Mouse (Mus musculus) Patski (cell line): ENCODE results near the gene Nr2c2. TPM values are rescaled to one million over a fixed set of nuclear protein-coding genes. Genes with fewer than 3 reads are reported as not detected.

Experiments used
- ATAC-seq: fragments of 100-300 bp; one replicate; pipeline ENCODE4 v1.8.0; 2021
- CTCF ChIA-PET: fragments of 350-600 bp; sonication (Branson Sonifier 250); formaldehyde crosslinking; loops from one replicate; lab custom pipeline; 2022; ENCODE audit warnings: inconsistent platforms; lab: Charles Lee
- POLR2A ChIA-PET: fragments of 350-600 bp; sonication (Branson Sonifier 250); formaldehyde crosslinking; loops from one replicate; lab custom pipeline; 2022; ENCODE audit warnings: antibody characterized with exemption, inconsistent platforms; lab: Charles Lee
- DNase-seq: peaks from one replicate; pipeline ENCODE4 v3.0.0-alpha.2; 2011; ENCODE audit warnings: low read depth, low spot score
- H3K27me3 ChIP-seq: fragments of 371-371 bp; one replicate; pipeline ENCODE4 v1.5.1; 2021
- CTCF ChIP-seq: fragments of 100-300 bp; IDR thresholded peaks from one replicate; pipeline ENCODE4 v1.5.1; 2021
- in situ Hi-C: fragments of 300-500 bp; cut with MboI; formaldehyde crosslinking; loops from 3 replicates; pipeline ENCODE4 v1.11.1; 2018; ENCODE audit warnings: low pct_unique_long_range_greater_than_20kb, mixed read lengths
- polyA plus RNA-seq: library from polyadenylated mRNA; unstranded; gene quantifications from one replicate; pipeline ENCODE4 v1.2.3, GENCODE M21; 2021

Gene Nr2c2
- polyA plus RNA-seq, 1 experiment from 2014 or later = 31.5 TPM

DNA sequence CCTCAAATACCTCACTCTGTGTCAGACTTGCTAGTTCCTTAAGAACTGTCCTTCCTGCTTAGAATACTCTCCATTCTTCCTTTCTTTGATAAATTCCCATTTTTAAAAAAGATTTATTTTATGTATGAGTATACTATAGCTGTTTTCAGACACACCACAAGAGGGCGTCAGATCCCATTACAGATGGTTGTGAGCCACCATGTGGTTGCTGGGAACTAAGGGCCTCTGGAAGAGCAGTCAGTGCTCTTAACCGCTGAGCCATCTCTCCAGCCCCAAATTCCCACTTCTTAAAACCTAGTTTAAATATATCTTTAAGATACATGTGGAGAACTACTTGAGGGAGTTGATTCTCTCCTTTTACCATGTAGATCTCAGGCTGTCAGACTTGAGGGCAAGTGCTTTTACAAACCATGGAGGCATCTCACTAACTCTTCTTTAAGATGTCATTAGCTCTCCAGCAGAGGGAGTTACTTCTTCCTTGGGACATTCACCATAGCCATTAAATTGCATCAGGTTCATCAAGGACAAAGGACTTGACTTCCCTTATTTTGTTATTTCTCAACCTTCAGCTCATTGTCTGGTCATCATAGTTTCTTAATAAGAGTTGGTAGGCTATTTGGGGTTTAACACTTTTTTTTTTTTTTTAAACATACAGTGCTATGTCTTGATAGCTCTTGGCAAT, 9.6 kb downstream of the Nr2c2 start:
- peak; percentile 50 for TF ChIP-seq CTCF
- in situ Hi-C loops = no loop called here
- ChIA-PET CTCF (interaction anchor here (1.2 to 1.9 kb wide), 3 partner anchors 8 to 31 kb away, joined by 3 to 6 read pairs (median 4); no protein-coding TSS in a partner anchor), POLR2A (no interaction called here)
- H3K27me3 ChIP-seq = no peaks in the 10 kb centered on the region
- ATAC-seq = no peak
- no peak for DNase-seq

- CTCF ChIA-PET = interaction anchor here (0.8 to 2.2 kb wide), 3 partner anchors 11 to 23 kb away, joined by 3 to 4 read pairs (median 3); no protein-coding TSS in a partner anchor
- TF ChIP-seq CTCF = no peak
- POLR2A ChIA-PET = interaction anchor here (0.7 kb wide), 1 partner anchor 1306 kb away, joined by 3 read pairs; no protein-coding TSS in a partner anchor
- ATAC-seq = no peak
- no peak for DNase-seq
- in situ Hi-C loops = no loop called here
- H3K27me3 ChIP-seq = no peaks in the 10 kb centered on the region
Observed at GRCm38 (mm10) chr6:92124547-92124946, 33.4 kb downstream of the Nr2c2 start.

DNA sequence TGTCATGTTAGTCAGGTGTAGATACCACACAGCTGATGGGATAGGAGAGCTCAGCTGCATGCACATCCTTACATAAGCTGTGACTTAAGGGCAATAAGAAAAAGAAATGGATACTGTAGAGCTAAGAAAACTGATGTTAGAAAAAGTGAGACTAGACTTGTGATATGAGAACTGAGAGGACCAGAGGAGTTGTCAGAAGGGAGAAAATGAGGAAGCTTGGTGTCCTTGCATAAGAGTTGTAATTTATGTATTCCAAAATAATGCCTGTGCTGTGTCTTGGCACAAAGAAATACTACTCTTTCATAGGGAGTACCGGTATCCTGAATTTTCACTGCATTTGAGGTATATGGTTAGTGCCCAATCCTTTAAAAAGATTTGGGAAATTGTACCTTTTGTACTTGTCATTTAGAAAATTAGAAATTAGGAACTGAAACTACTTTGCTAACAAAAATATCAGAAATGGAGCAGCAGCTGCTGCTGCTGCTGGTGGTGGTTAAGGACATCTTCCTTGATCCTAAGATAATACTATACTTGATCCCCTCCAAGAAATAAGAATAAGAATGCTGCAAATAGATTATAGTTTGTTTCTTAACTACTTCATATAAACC, 35.8 kb downstream of the Nr2c2 start:
- H3K27me3 ChIP-seq = no peaks in the 10 kb centered on the region

DNA sequence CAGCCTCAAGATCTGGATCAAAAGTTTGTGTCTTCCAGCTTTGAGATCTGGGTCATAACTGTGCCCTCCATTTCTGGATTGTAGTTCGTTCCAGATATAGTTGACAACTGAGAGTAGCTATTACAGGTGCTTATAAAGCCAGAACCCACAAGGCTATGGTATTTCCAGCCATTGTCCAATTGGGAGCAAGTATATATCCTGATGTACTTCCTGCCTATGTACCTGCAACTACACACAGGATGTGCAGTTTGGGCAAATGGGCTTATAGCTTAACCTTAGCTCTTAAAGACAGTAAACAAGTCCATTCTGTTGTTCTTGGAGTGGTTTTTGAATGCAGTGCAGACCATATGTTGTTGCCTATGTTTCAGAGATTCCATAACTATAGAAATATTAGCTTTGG, 40.3 kb downstream of the Nr2c2 start:
- in situ Hi-C loops = no loop called here
- ChIA-PET POLR2A (interaction anchor here (1.1 kb wide), 1 partner anchor 17 kb away, joined by 4 read pairs; no protein-coding TSS in a partner anchor), CTCF (interaction anchor here (1.1 to 1.3 kb wide), 3 partner anchors 9 to 31 kb away, joined by 3 to 4 read pairs (median 3); no protein-coding TSS in a partner anchor)
- DNase-seq = no peak
- H3K27me3 ChIP-seq = no peaks in the 10 kb centered on the region
- ATAC-seq = no peak
- TF ChIP-seq CTCF = no peak

More for the DNA sequence above, 35.8 kb downstream of the Nr2c2 start:
- in situ Hi-C loops = no loop called here
- DNase-seq (no peak), ATAC-seq (no peak)
- CTCF ChIA-PET = interaction anchor here (0.8 to 1.7 kb wide), 4 partner anchors 12 to 26 kb away, joined by 3 to 6 read pairs (median 4); no protein-coding TSS in a partner anchor
- TF ChIP-seq CTCF = no peak
- POLR2A ChIA-PET = no interaction called here

DNA sequence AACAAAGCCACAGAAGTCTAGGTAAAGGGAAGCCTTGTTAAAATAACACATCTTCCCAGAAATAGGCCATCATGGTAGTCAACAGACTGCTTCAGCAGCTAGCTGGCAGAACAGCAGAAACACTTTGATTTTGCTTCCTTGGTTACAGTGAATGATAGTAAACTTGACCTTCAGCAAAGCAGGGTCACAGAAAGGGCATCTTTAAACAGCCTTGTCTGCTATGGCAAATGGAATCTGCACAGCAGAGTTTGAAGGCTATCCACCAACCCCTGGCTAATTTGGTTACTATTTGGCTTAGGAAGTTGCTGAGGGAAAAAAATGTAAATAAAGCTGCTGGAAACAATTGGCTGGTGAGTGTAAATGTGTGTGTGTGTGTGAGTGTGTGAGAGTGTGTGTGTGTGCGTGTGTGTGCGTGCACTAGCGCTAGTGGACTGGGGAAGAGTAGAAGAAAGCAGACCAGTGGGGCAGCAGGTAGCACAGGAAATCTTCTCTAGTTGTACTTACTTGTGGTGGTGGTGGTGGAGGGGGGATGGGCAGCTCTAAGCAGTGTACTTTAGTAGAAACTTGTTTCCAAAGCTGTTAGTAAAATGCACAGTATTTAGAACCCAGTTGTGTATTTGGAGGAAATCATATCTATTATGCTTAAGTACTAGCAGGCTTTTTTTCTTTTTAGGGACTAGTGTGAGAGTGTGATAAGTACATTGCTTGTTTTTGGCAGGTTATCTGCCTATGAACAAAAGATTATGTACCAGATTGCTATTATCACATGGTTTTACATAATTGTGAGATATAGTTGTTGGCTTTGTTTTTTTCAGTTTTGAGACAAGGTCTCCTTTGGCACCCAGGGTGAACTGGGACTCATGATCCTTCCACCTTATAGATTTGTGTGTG, 41.1 kb downstream of the Nr2c2 start:
- in situ Hi-C loops = no loop called here
- DNase-seq = no peak

GRCm38 (mm10) chr6:92133617-92134016, 42.4 kb downstream of the Nr2c2 start:
- H3K27me3 ChIP-seq = no peaks in the 10 kb centered on the region
- ChIA-PET POLR2A (no interaction called here), CTCF (no interaction called here)
- ATAC-seq (no peak), DNase-seq (no peak)
- TF ChIP-seq CTCF = no peak
- in situ Hi-C loops = no loop called here

More for the DNA sequence above, 41.1 kb downstream of the Nr2c2 start:
- no peak for ATAC-seq
- H3K27me3 ChIP-seq = no peaks in the 10 kb centered on the region
- ChIA-PET POLR2A (interaction anchor here (1.1 kb wide), 1 partner anchor 16 kb away, joined by 4 read pairs; no protein-coding TSS in a partner anchor), CTCF (interaction anchor here (1.2 to 1.3 kb wide), 2 partner anchors 8 to 31 kb away, joined by 3 to 4 read pairs; no protein-coding TSS in a partner anchor)
- TF ChIP-seq CTCF = no peak

GRCm38 (mm10) chr6:92136356-92136755, 45.2 kb downstream of the Nr2c2 start:
- ChIA-PET POLR2A (no interaction called here), CTCF (interaction anchor here (0.7 kb wide), 1 partner anchor 32 kb away, joined by 3 read pairs; no protein-coding TSS in a partner anchor)
- no peaks in the 10 kb centered on the region for H3K27me3 ChIP-seq
- no peak for TF ChIP-seq CTCF
- DNase-seq (no peak), ATAC-seq (no peak)
- in situ Hi-C loops = no loop called here

GRCm38 (mm10) chr6:92145881-92146280, 54.7 kb downstream of the Nr2c2 start:
- no peak for DNase-seq
- in situ Hi-C loops = no loop called here
- ChIA-PET POLR2A (no interaction called here), CTCF (no interaction called here)
- ATAC-seq = no peak
- no peak for TF ChIP-seq CTCF
- no peaks in the 10 kb centered on the region for H3K27me3 ChIP-seq

GRCm38 (mm10) chr6:92153774-92154173, 62.6 kb downstream of the Nr2c2 start:
- ATAC-seq = no peak
- ChIA-PET CTCF (no interaction called here), POLR2A (no interaction called here)
- no peak for DNase-seq
- no peaks in the 10 kb centered on the region for H3K27me3 ChIP-seq
- no peak for TF ChIP-seq CTCF
- in situ Hi-C loops = no loop called here

GRCm38 (mm10) chr6:92158801-92159200, 67.6 kb downstream of the Nr2c2 start:
- in situ Hi-C loops = no loop called here
- ChIA-PET CTCF (no interaction called here), POLR2A (no interaction called here)
- H3K27me3 ChIP-seq = no peaks in the 10 kb centered on the region
- ATAC-seq (no peak), DNase-seq (no peak)
- TF ChIP-seq CTCF = no peak
